Comparison of ENCODE assay signal across 10 mouse cellular contexts in the genomic region with DNA sequence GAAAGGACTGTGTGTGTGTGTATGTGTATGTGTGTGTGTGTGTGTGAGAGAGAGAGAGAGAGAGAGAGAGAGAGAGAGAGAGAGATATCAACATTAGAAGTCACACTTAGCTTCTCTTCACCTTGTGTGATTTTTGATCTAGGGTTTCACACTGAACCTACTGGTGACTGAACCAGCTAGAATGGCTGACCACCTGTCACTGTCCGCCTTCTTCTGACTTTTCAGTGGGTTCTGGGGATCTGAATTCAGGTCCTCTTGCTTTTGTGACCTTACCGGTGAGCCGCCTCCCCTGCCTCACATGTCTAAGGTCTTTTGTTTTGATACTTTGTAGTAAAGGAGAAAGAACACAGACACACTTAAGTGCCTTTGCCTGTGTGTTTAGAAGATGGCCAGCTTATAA.
DNase-seq lines count a peak whose midpoint lies in the region; ATAC-seq and TF ChIP-seq lines count a peak whose summit lies in the region.
"Had no signal": no experiment of that assay in that cellular context is flagged by ENCODE, and none has a peak within 500 bp of the region (broad histone marks: within the 10 kb centered on the region; RNA-seq: fewer than 3 reads in every experiment).

No protein-coding gene starts in this region.

- ATAC-seq in heart, embryonic 15.5 days (replicated peaks; ENCODE audit: insufficient number of reproducible peaks, insufficient read depth, low FRiP score, low read depth) = no peak
- ATAC-seq: Patski had no signal

- H3K9ac ChIP-seq in heart, embryonic 15.5 days = no peak overlapping the region
- H3K9ac ChIP-seq: embryonic facial prominence, embryonic 12.5 days had no signal

- 87% methylated on average over 3 of the region's 3 CpGs for WGBS in heart, embryonic 10.5 days
- 79% methylated on average over 3 of the region's 3 CpGs for WGBS in heart, embryonic 15.5 days

- H3K36me3 ChIP-seq in heart, embryonic 10.5 days = no peaks in the 10 kb centered on the region
- H3K36me3 ChIP-seq in heart, embryonic 15.5 days = no peaks in the 10 kb centered on the region
- H3K36me3 ChIP-seq in myocyte (ENCODE audit: control insufficient read depth, insufficient read depth) = no peaks in the 10 kb centered on the region
- H3K36me3 ChIP-seq: embryonic facial prominence, embryonic 12.5 days had no signal

- no peak overlapping the region for H3ac ChIP-seq in myocyte (ENCODE audit: control insufficient read depth, insufficient read length)

- peak overlapping the region; percentile 22; the same call in 1 of the 2 replicates for H3K4me2 ChIP-seq in heart, embryonic 15.5 days
- H3K4me2 ChIP-seq in myocyte (ENCODE audit: low read depth) = peak overlapping the region; percentile 74
- H3K4me2 ChIP-seq: embryonic facial prominence, embryonic 12.5 days had no signal

- H3K27me3 ChIP-seq in heart, embryonic 10.5 days (ENCODE audit: insufficient read depth, poor library complexity, severe bottlenecking) = no peaks in the 10 kb centered on the region
- H3K27me3 ChIP-seq in heart, embryonic 15.5 days = no peaks in the 10 kb centered on the region
- H3K27me3 ChIP-seq in myocyte (ENCODE audit: control insufficient read depth, insufficient read depth, insufficient read length) = no peaks in the 10 kb centered on the region
- H3K27me3 ChIP-seq: embryonic facial prominence, embryonic 12.5 days; Patski had no signal

- no peak overlapping the region for H3K4me3 ChIP-seq in heart, embryonic 10.5 days
- no peak overlapping the region for H3K4me3 ChIP-seq in heart, embryonic 15.5 days
- no peak overlapping the region for H3K4me3 ChIP-seq in myocyte
- H3K4me3 ChIP-seq: embryonic facial prominence, embryonic 12.5 days had no signal

- no peaks in the 10 kb centered on the region for H3K9me3 ChIP-seq in heart, embryonic 10.5 days
- H3K9me3 ChIP-seq in heart, embryonic 15.5 days (replicated peaks) = no peaks in the 10 kb centered on the region
- H3K9me3 ChIP-seq: embryonic facial prominence, embryonic 12.5 days had no signal

- H3K27ac ChIP-seq in heart, embryonic 10.5 days = peak overlapping the region; percentile 23; the same call in 1 of the 2 replicates
- H3K27ac ChIP-seq in heart, embryonic 15.5 days = peak overlapping the region; percentile 73; the same call in 1 of the 2 replicates
- H3K27ac ChIP-seq: embryonic facial prominence, embryonic 12.5 days; hindbrain, postnatal 0 days had no signal

- no peak for DNase-seq in heart, embryonic 10.5 days (ENCODE audit: low spot score)
- DNase-seq in heart, postnatal 36 days = no peak
- DNase-seq in heart, postnatal 14 days = no peak
- DNase-seq in kidney, adult 9 months = peak; percentile 27
- DNase-seq in kidney, postnatal 36 days = no peak

- TF ChIP-seq POLR2A in myocyte (IDR thresholded peaks at IDR 0.05; ENCODE audit: insufficient read length, low read depth) = no peak

- intact Hi-C loops in heart, postnatal 36 days (cut with DNase I) = no loop called here
- intact Hi-C loops in heart, postnatal 14 days (cut with DNase I) = loop anchor here (5.0 kb wide), 1 partner anchor 56 kb away; no protein-coding TSS in a partner anchor

- H3K79me2 ChIP-seq in myocyte (ENCODE audit: control insufficient read depth, insufficient read depth) = peaks cover 45% of the 10 kb centered on the region

- H3K4me1 ChIP-seq in heart, embryonic 10.5 days = peaks cover 74% of the 10 kb centered on the region
- peaks cover 76% of the 10 kb centered on the region for H3K4me1 ChIP-seq in heart, embryonic 15.5 days (replicated peaks)

TF ChIP-seq in myocyte, 11 proteins besides CTCF, POLR2A, EP300 and RAD21:
- no peak for TF ChIP-seq MAX (IDR thresholded peaks at IDR 0.05; ENCODE audit: low read depth)
- TF ChIP-seq MYOD1 (IDR thresholded peaks at IDR 0.05; ENCODE audit: control insufficient read depth in 1 of 3, insufficient read length in 2 of 3, low read depth in 2 of 3) = peak in 2 of 3 experiments; percentile 68 to 73
